Mouse (Mus musculus) cerebellum, adult 8-10 months (tissue): ENCODE results near the gene Dnah10.

ENCODE experiments used
- DNase-seq: peaks from one replicate; pipeline ENCODE4 v3.0.0; 2022

The Dnah10 gene

GRCm38 (mm10) chr5:124724997-124725396 lies at the start of gene Dnah10:
Gene Dnah10 (plus strand): TSS chr5:124725085.
- DNase-seq = no peak

GRCm38 (mm10) chr5:124713741-124714140 lies 11.1 kb upstream of the Dnah10 start:
- no peak for DNase-seq

GRCm38 (mm10) chr5:124715135-124715534 lies 9.8 kb upstream of the Dnah10 start:
- DNase-seq = no peak

- no peak for DNase-seq
Observed at GRCm38 (mm10) chr5:124717969-124718368, 6.9 kb upstream of the Dnah10 start.

- DNase-seq = no peak
Observed at GRCm38 (mm10) chr5:124718396-124718795, 6.5 kb upstream of the Dnah10 start.

GRCm38 (mm10) chr5:124723125-124723524 lies 1.8 kb upstream of the Dnah10 start:
- no peak for DNase-seq

GRCm38 (mm10) chr5:124729662-124730206 lies 4.8 kb downstream of the Dnah10 start:
- DNase-seq = no peak

- DNase-seq = no peak
Observed at GRCm38 (mm10) chr5:124733961-124734360, 9.1 kb downstream of the Dnah10 start.

- DNase-seq = no peak
Observed at GRCm38 (mm10) chr5:124741898-124742599, 17.2 kb downstream of the Dnah10 start.

- DNase-seq = no peak
Observed at GRCm38 (mm10) chr5:124743841-124744240, 19.0 kb downstream of the Dnah10 start.

- DNase-seq = no peak
Observed at GRCm38 (mm10) chr5:124746220-124746619, 21.3 kb downstream of the Dnah10 start.

GRCm38 (mm10) chr5:124748296-124748695 lies 23.4 kb downstream of the Dnah10 start:
- no peak for DNase-seq

GRCm38 (mm10) chr5:124751656-124752055 lies 26.8 kb downstream of the Dnah10 start:
- no peak for DNase-seq

GRCm38 (mm10) chr5:124761011-124761410 lies 36.1 kb downstream of the Dnah10 start:
- DNase-seq = no peak

GRCm38 (mm10) chr5:124761787-124762186 lies 36.9 kb downstream of the Dnah10 start:
- DNase-seq = no peak

- DNase-seq = no peak
Observed at GRCm38 (mm10) chr5:124774552-124774951, 49.7 kb downstream of the Dnah10 start.

GRCm38 (mm10) chr5:124776289-124776688 lies 51.4 kb downstream of the Dnah10 start:
- peak; percentile 48 for DNase-seq

GRCm38 (mm10) chr5:124777178-124777709 lies 52.4 kb downstream of the Dnah10 start:
- peak; percentile 80 for DNase-seq

- no peak for DNase-seq
Observed at GRCm38 (mm10) chr5:124779926-124780325, 55.0 kb downstream of the Dnah10 start.

GRCm38 (mm10) chr5:124781696-124782095 lies 56.8 kb downstream of the Dnah10 start:
- DNase-seq = no peak

GRCm38 (mm10) chr5:124785650-124786049 lies 60.8 kb downstream of the Dnah10 start:
- no peak for DNase-seq

- DNase-seq = no peak
Observed at GRCm38 (mm10) chr5:124792112-124792511, 67.2 kb downstream of the Dnah10 start.

- peak; percentile 57 for DNase-seq
Observed at GRCm38 (mm10) chr5:124809708-124810366, 85.0 kb downstream of the Dnah10 start.

GRCm38 (mm10) chr5:124812466-124812865 lies 87.6 kb downstream of the Dnah10 start:
- DNase-seq = no peak
